Mouse (Mus musculus) heart, embryonic 14.5 days (tissue): ENCODE measurements around the gene Tmem131. TPM values are rescaled to one million over a fixed set of nuclear protein-coding genes. Genes with fewer than 3 reads are reported as not detected.

Source experiments
- ATAC-seq: fragments of 200-750 bp; cut with Nextera tagmentation; 2 replicates; pipeline ENCODE4 v1.8.0; 2017; ENCODE audit warnings: low read depth, moderate TSS enrichment; ENCODE audit not compliant: insufficient number of reproducible peaks, insufficient read depth, low FRiP score
- H3K27ac ChIP-seq, 2 experiments: fragments of 200-500 bp in 1 of 2; fragments of 300-500 bp in 1 of 2; sonication (generic) in 1 of 2; replicated peaks in 1 of 2; 2 replicates each; pipeline ENCODE4 v1.5.1; 2012 to 2014; ENCODE audit warnings: low read depth in 2 of 2, low read length in 2 of 2, control low read depth in 1 of 2, mild to moderate bottlenecking in 1 of 2, mixed read lengths in 1 of 2; ENCODE audit not compliant: control insufficient read depth in 1 of 2, insufficient read depth in 1 of 2
- H3K27me3 ChIP-seq: fragments of 300-500 bp; sonication (generic); 2 replicates; pipeline ENCODE4 v1.6.1; 2014; ENCODE audit warnings: mild to moderate bottlenecking, low read length, control low read depth; ENCODE audit not compliant: control insufficient read depth, insufficient read depth
- H3K36me3 ChIP-seq: fragments of 300-500 bp; sonication (generic); 2 replicates; pipeline ENCODE4 v1.6.1; 2014; ENCODE audit warnings: mild to moderate bottlenecking, control low read depth, low read length, mixed read lengths; ENCODE audit not compliant: control insufficient read depth, insufficient read depth
- H3K4me1 ChIP-seq, 2 experiments: fragments of 200-500 bp in 1 of 2; fragments of 300-500 bp in 1 of 2; sonication (generic) in 1 of 2; 2 replicates each; pipeline ENCODE4 v1.6.1; 2012 to 2014; ENCODE audit warnings: low read length in 2 of 2, control low read depth in 1 of 2, mixed read lengths in 1 of 2; ENCODE audit not compliant: control insufficient read depth in 2 of 2, insufficient read depth in 2 of 2
- H3K4me2 ChIP-seq: fragments of 300-500 bp; sonication (generic); 2 replicates; pipeline ENCODE4 v1.6.1; 2014; ENCODE audit warnings: mild to moderate bottlenecking, low read length
- H3K4me3 ChIP-seq, 2 experiments: fragments of 200-500 bp in 1 of 2; fragments of 300-500 bp in 1 of 2; sonication (generic) in 1 of 2; 2 replicates each; pipeline ENCODE4 v1.5.1; 2012 to 2014; ENCODE audit warnings: low read length in 2 of 2, mild to moderate bottlenecking in 2 of 2, control low read depth in 1 of 2, low read depth in 1 of 2, moderate library complexity in 1 of 2; ENCODE audit not compliant: control insufficient read depth in 1 of 2, insufficient read depth in 1 of 2
- H3K9ac ChIP-seq: fragments of 300-500 bp; sonication (generic); 2 replicates; pipeline ENCODE4 v1.6.1; 2014; ENCODE audit warnings: mild to moderate bottlenecking, low read length
- H3K9me3 ChIP-seq: fragments of 300-500 bp; sonication (generic); 2 replicates; pipeline ENCODE4 v1.6.1; 2016; ENCODE audit warnings: low read length, control low read depth; ENCODE audit not compliant: control insufficient read depth
- WGBS: fragments of 180-500 bp; shearing (Covaris S2); extraction: QIAGEN DNeasy Blood & Tissue Kit; methylation state at CpG from one replicate; pipeline ENCODE4 v1.1.7; 2014; 5-methylcytosine and 5-hydroxymethylcytosine counted together
- polyA plus RNA-seq: library from polyadenylated mRNA; unstranded; fragments of >200 nt; fragmentation: Nextera tagmentation; extraction: Ambion mirVana; gene quantifications from 2 replicates; pipeline ENCODE4 v1.2.1, GENCODE M21; 2014

Tmem131 gene
- polyA plus RNA-seq, 1 experiment from 2014 or later, result 10.0 TPM

GRCm38 (mm10) chr1:36983754-36984153, 40.3 kb upstream of the Tmem131 start:
- 39% methylated on average over 4 of the region's 4 CpGs for WGBS

GRCm38 (mm10) chr1:36982191-36982961, 38.9 kb upstream of the Tmem131 start:
- no peak overlapping the region for H3K9ac ChIP-seq
- H3K36me3 ChIP-seq, result no peaks in the 10 kb centered on the region
- H3K9me3 ChIP-seq, result no peaks in the 10 kb centered on the region
- 79% methylated on average over 9 of the region's 9 CpGs for WGBS
- no peak overlapping the region for H3K4me3 ChIP-seq
- no peak overlapping the region for H3K4me2 ChIP-seq
- ATAC-seq, result no peak
- no peaks in the 10 kb centered on the region for H3K27me3 ChIP-seq
- no peak overlapping the region for H3K27ac ChIP-seq
- no peaks in the 10 kb centered on the region for H3K4me1 ChIP-seq

More at GRCm38 (mm10) chr1:36983754-36984153, 40.3 kb upstream of the Tmem131 start:
- H3K4me3 ChIP-seq, result no peak overlapping the region
- H3K36me3 ChIP-seq, result no peaks in the 10 kb centered on the region
- H3K27me3 ChIP-seq, result no peaks in the 10 kb centered on the region
- no peaks in the 10 kb centered on the region for H3K9me3 ChIP-seq
- no peak overlapping the region for H3K27ac ChIP-seq
- no peaks in the 10 kb centered on the region for H3K4me1 ChIP-seq
- no peak overlapping the region for H3K9ac ChIP-seq
- no peak for ATAC-seq
- no peak overlapping the region for H3K4me2 ChIP-seq

GRCm38 (mm10) chr1:36976770-36977169, 33.3 kb upstream of the Tmem131 start:
- Histone ChIP-seq H3K9ac (no peak overlapping the region), H3K4me2 (no peak overlapping the region), H3K27ac (no peak overlapping the region), H3K4me3 (no peak overlapping the region), H3K27me3 (no peaks in the 10 kb centered on the region), H3K36me3 (no peaks in the 10 kb centered on the region), H3K9me3 (no peaks in the 10 kb centered on the region; the same call in 1 of the 2 replicates), H3K4me1 (no peaks in the 10 kb centered on the region)
- ATAC-seq, result no peak
- 85% methylated on average over 4 of the region's 4 CpGs for WGBS

GRCm38 (mm10) chr1:36970918-36971617, 27.6 kb upstream of the Tmem131 start:
- H3K27ac ChIP-seq, result no peak overlapping the region
- H3K9me3 ChIP-seq, result no peaks in the 10 kb centered on the region; the same call in 1 of the 2 replicates
- WGBS, result 77% methylated on average over 3 of the region's 3 CpGs
- H3K9ac ChIP-seq, result no peak overlapping the region
- no peak overlapping the region for H3K4me2 ChIP-seq
- H3K27me3 ChIP-seq, result no peaks in the 10 kb centered on the region
- no peaks in the 10 kb centered on the region for H3K36me3 ChIP-seq
- no peak for ATAC-seq
- H3K4me1 ChIP-seq, result no peaks in the 10 kb centered on the region
- no peak overlapping the region for H3K4me3 ChIP-seq

- Histone ChIP-seq H3K9me3 (no peaks in the 10 kb centered on the region), H3K4me2 (no peak overlapping the region), H3K36me3 (no peaks in the 10 kb centered on the region), H3K27ac (no peak overlapping the region), H3K27me3 (no peaks in the 10 kb centered on the region), H3K4me3 (no peak overlapping the region), H3K9ac (no peak overlapping the region), H3K4me1 (no peaks in the 10 kb centered on the region)
- ATAC-seq, result no peak
- WGBS, result 64% methylated on average over 5 of the region's 5 CpGs
Measured at GRCm38 (mm10) chr1:36965831-36966230, 22.4 kb upstream of the Tmem131 start.

GRCm38 (mm10) chr1:36962379-36963176, 19.1 kb upstream of the Tmem131 start:
- Histone ChIP-seq H3K27me3 (no peaks in the 10 kb centered on the region), H3K27ac (no peak overlapping the region), H3K4me1 (no peaks in the 10 kb centered on the region), H3K36me3 (no peaks in the 10 kb centered on the region), H3K4me2 (no peak overlapping the region), H3K4me3 (no peak overlapping the region), H3K9ac (no peak overlapping the region), H3K9me3 (no peaks in the 10 kb centered on the region)
- no peak for ATAC-seq
- WGBS, result 78% methylated on average over 10 of the region's 10 CpGs

GRCm38 (mm10) chr1:36960509-36961222, 17.2 kb upstream of the Tmem131 start:
- Histone ChIP-seq H3K4me2 (no peak overlapping the region), H3K9me3 (no peaks in the 10 kb centered on the region), H3K27me3 (no peaks in the 10 kb centered on the region), H3K4me3 (no peak overlapping the region), H3K36me3 (no peaks in the 10 kb centered on the region), H3K27ac (no peak overlapping the region), H3K9ac (no peak overlapping the region), H3K4me1 (no peaks in the 10 kb centered on the region)
- no peak for ATAC-seq
- WGBS, result 76% methylated on average over 16 of the region's 16 CpGs
